Mouse (Mus musculus): ENCODE measurements around the gene Hmgcll1. TPM values are rescaled to one million over a fixed set of nuclear protein-coding genes. Genes with fewer than 3 reads are reported as not detected.

Gene Hmgcll1
- total RNA-seq, 2 experiments from 2014 or later, result 0.12 to 0.39 TPM

Other genes with a start within 250 kb of the Hmgcll1 start
- gene Bmp5, start 239.5 kb upstream of the Hmgcll1 start, total RNA-seq (2021), result 1 to 10 TPM; 1.2 to 2.2 TPM
- gene Gfral, start 198.8 kb downstream of the Hmgcll1 start, total RNA-seq (2021), result not detected